Mouse (Mus musculus) testis, adult 2 months (tissue): ENCODE data around the gene Ebf3.

ENCODE experiments used
- CTCF ChIP-seq: fragments of 200-500 bp; IDR thresholded peaks from 2 replicates; pipeline ENCODE4 v1.5.1; 2012; ENCODE audit warnings: low read depth, mild to moderate bottlenecking, inconsistent platforms, low read length, moderate library complexity; ENCODE audit not compliant: control insufficient read depth, insufficient read depth, insufficient replicate concordance
- POLR2A ChIP-seq: fragments of 200-500 bp; IDR thresholded peaks from 2 replicates; pipeline ENCODE4 v1.6.1; 2012; ENCODE audit warnings: low read depth, mild to moderate bottlenecking, inconsistent platforms, low read length, moderate library complexity; ENCODE audit not compliant: control insufficient read depth

GRCm38 (mm10) chr7:137240481-137240880, 73.8 kb downstream of the Ebf3 start:
- TF ChIP-seq CTCF: no peak
- TF ChIP-seq POLR2A: no peak
